Mouse (Mus musculus) right cerebral cortex, postnatal 25 days (tissue): ENCODE results near the gene Pimreg.

Experiments
- DNase-seq: peaks from one replicate; pipeline ENCODE4 v3.0.0; 2022

The Pimreg gene

GRCm38 (mm10) chr11:72032091-72032490 is 9.7 kb upstream of the Pimreg start:
- DNase-seq, result no peak

GRCm38 (mm10) chr11:72032589-72032988 is 9.2 kb upstream of the Pimreg start:
- no peak for DNase-seq

GRCm38 (mm10) chr11:72037409-72037808 is 4.4 kb upstream of the Pimreg start, which contains the start of gene Aipl1:
Aipl1 (minus strand) TSS chr11:72037509.
- no peak for DNase-seq

- peak; percentile 71 for DNase-seq
These were observed 3.8 kb upstream of the Pimreg start for GRCm38 (mm10) chr11:72037996-72038395.

GRCm38 (mm10) chr11:72039599-72040386 is 2.0 kb upstream of the Pimreg start:
- no peak for DNase-seq

- DNase-seq, result no peak
These were observed 503 bp upstream of the Pimreg start for GRCm38 (mm10) chr11:72041290-72041767.

- no peak for DNase-seq
These were observed 799 bp downstream of the Pimreg start for GRCm38 (mm10) chr11:72042631-72043030.

- DNase-seq, result no peak
These were observed 2.4 kb downstream of the Pimreg start for GRCm38 (mm10) chr11:72044231-72044630.

- DNase-seq, result no peak
These were observed 6.9 kb downstream of the Pimreg start for GRCm38 (mm10) chr11:72048730-72049129.

- DNase-seq, result no peak
These were observed 7.4 kb downstream of the Pimreg start for GRCm38 (mm10) chr11:72049171-72049759.

GRCm38 (mm10) chr11:72050168-72050894 is 8.5 kb downstream of the Pimreg start:
- no peak for DNase-seq

GRCm38 (mm10) chr11:72050895-72051858 is 9.3 kb downstream of the Pimreg start:
- DNase-seq, result peak; percentile 79

- DNase-seq, result no peak
These were observed 10.4 kb downstream of the Pimreg start for GRCm38 (mm10) chr11:72052221-72052620.

- DNase-seq, result peak; percentile 63
These were observed 10.8 kb downstream of the Pimreg start for GRCm38 (mm10) chr11:72052636-72053035.

- no peak for DNase-seq
These were observed 13.3 kb downstream of the Pimreg start for GRCm38 (mm10) chr11:72055176-72055575.

GRCm38 (mm10) chr11:72057166-72057565 is 15.3 kb downstream of the Pimreg start:
- DNase-seq, result no peak

GRCm38 (mm10) chr11:72060416-72060815 is 18.6 kb downstream of the Pimreg start:
- DNase-seq, result no peak

GRCm38 (mm10) chr11:72061093-72061620 is 19.3 kb downstream of the Pimreg start:
- DNase-seq, result no peak

GRCm38 (mm10) chr11:72064414-72064813 is 22.6 kb downstream of the Pimreg start:
- DNase-seq, result no peak

- no peak for DNase-seq
These were observed 23.3 kb downstream of the Pimreg start for GRCm38 (mm10) chr11:72065103-72065502.

- DNase-seq, result no peak
These were observed 24.5 kb downstream of the Pimreg start for GRCm38 (mm10) chr11:72066330-72066729.

GRCm38 (mm10) chr11:72067326-72067725 is 25.5 kb downstream of the Pimreg start:
- no peak for DNase-seq
